Mouse (Mus musculus) kidney, postnatal 36 days (tissue): ENCODE data around the gene Xlr4c.
A peak's percentile ranks its signal among the peaks of the same experiment; 100 is the strongest.
"Not testable (repeated sequence)": the region's sequence is repeated elsewhere in the genome, so short reads cannot be mapped to it uniquely, and the experiment has no call there.

Source experiments
- DNase-seq, 2 experiments: peaks; one replicate each; pipeline ENCODE4 v3.0.0; 2021 to 2022; ENCODE audit warnings: mixed read lengths in 2 of 2

Xlr4c gene

GRCm38 (mm10) chrX:73242821-73243325 lies at the start of gene Xlr4c:
TSS of gene Xlr4c (minus strand) at chrX:73243130.
- DNase-seq = not testable (repeated sequence)

GRCm38 (mm10) chrX:73265270-73265669 lies 22.3 kb upstream of the Xlr4c start, which contains the start of gene Xlr3c:
TSS of gene Xlr3c (minus strand) at chrX:73265390.
- DNase-seq = not testable (repeated sequence)

GRCm38 (mm10) chrX:73262428-73262827 lies 19.5 kb upstream of the Xlr4c start:
- DNase-seq = not testable (repeated sequence)

GRCm38 (mm10) chrX:73229288-73229687 lies 13.6 kb downstream of the Xlr4c start:
- no peak for DNase-seq

GRCm38 (mm10) chrX:73228606-73229214 lies 14.2 kb downstream of the Xlr4c start:
- peak; percentile 50 to 73 for DNase-seq

- peak; percentile 80 to 85 for DNase-seq
These were observed 14.9 kb downstream of the Xlr4c start, which contains the start of gene F8a for GRCm38 (mm10) chrX:73227914-73228605. TSS of gene F8a (plus strand) at chrX:73228291.

- no peak for DNase-seq
These were observed 17.6 kb downstream of the Xlr4c start for GRCm38 (mm10) chrX:73225365-73225764.

- DNase-seq = not testable (repeated sequence)
These were observed 28.9 kb downstream of the Xlr4c start, which contains the start of gene Xlr4b for GRCm38 (mm10) chrX:73213819-73214564. TSS of gene Xlr4b (plus strand) at chrX:73214333.

GRCm38 (mm10) chrX:73191934-73192333 lies 51.0 kb downstream of the Xlr4c start, which contains the start of gene Xlr3b:
TSS of gene Xlr3b (plus strand) at chrX:73192207.
- DNase-seq = peak; percentile 0 to 31
